Mouse (Mus musculus) stomach, embryonic 16.5 days (tissue): ENCODE data around the gene Arhgap21. TPM values are rescaled to one million over a fixed set of nuclear protein-coding genes. Genes with fewer than 3 reads are reported as not detected.
A peak's percentile ranks its signal among the peaks of the same experiment; 100 is the strongest.

Experiments
- ATAC-seq: fragments of 200-750 bp; cut with Nextera tagmentation; 2 replicates; pipeline ENCODE4 v1.8.0; 2017; ENCODE audit warnings: moderate number of reproducible peaks, moderate TSS enrichment; ENCODE audit not compliant: insufficient read depth, low FRiP score
- H3K27ac ChIP-seq: fragments of 300-500 bp; sonication (generic); 2 replicates; pipeline ENCODE4 v1.5.1; 2014; ENCODE audit warnings: low read length
- H3K27me3 ChIP-seq: fragments of 300-500 bp; sonication (generic); 2 replicates; pipeline ENCODE4 v1.6.1; 2014; ENCODE audit warnings: low read length, control low read depth, mixed read lengths; ENCODE audit not compliant: control insufficient read depth, insufficient read depth
- H3K36me3 ChIP-seq: fragments of 300-500 bp; sonication (generic); 2 replicates; pipeline ENCODE4 v1.6.1; 2014; ENCODE audit warnings: low read length; ENCODE audit not compliant: control insufficient read depth, insufficient read depth
- H3K4me1 ChIP-seq: fragments of 300-500 bp; sonication (generic); 2 replicates; pipeline ENCODE4 v1.6.1; 2014; ENCODE audit warnings: low read length, control low read depth, mixed read lengths; ENCODE audit not compliant: control insufficient read depth, insufficient read depth
- H3K4me2 ChIP-seq: fragments of 300-500 bp; sonication (generic); 2 replicates; pipeline ENCODE4 v1.6.1; 2014; ENCODE audit warnings: low read depth, low read length, mixed read lengths
- H3K4me3 ChIP-seq: fragments of 300-500 bp; sonication (generic); replicated peaks from 2 replicates; pipeline ENCODE4 v1.5.1; 2014; ENCODE audit warnings: mild to moderate bottlenecking, low read length
- H3K9ac ChIP-seq: fragments of 300-500 bp; sonication (generic); 2 replicates; pipeline ENCODE4 v1.6.1; 2014; ENCODE audit warnings: low read length
- H3K9me3 ChIP-seq: fragments of 300-500 bp; sonication (generic); replicated peaks from 2 replicates; pipeline ENCODE4 v1.6.1; 2016; ENCODE audit warnings: low read length, control low read depth; ENCODE audit not compliant: control insufficient read depth
- WGBS: fragments of 180-500 bp; shearing (Covaris S2); extraction: QIAGEN DNeasy Blood & Tissue Kit; methylation state at CpG from one replicate; pipeline ENCODE4 v1.1.7; 2014; 5-methylcytosine and 5-hydroxymethylcytosine counted together
- polyA plus RNA-seq: library from polyadenylated mRNA; unstranded; fragments of >200 nt; fragmentation: Nextera tagmentation; extraction: Ambion mirVana; gene quantifications from 2 replicates; pipeline ENCODE4 v1.2.1, GENCODE M21; 2015

The Arhgap21 gene
- polyA plus RNA-seq, 1 experiment from 2014 or later = 9.3 TPM

DNA sequence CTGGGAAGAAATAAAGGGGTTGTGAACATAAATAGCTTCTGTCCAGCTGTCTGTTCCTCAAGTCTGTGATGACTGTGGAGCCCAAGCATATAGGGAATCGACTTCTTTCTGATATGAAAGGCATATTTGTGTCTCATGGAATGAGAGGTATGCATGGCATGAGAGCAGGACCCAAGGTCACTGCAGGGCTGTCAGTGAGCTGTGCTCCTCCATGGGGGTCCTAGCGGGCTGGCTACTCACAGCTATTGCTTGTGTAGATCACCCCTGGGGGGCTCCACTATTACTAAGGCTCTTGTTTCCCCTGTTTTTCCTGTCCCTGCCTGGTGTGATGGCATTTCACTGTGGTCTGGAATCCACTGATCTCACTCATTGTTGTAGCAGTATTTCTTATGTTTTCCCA is 22.2 kb upstream of the Arhgap21 start:
- WGBS = 36% methylated on average over 2 of the region's 2 CpGs
- Histone ChIP-seq H3K27me3 (no peaks in the 10 kb centered on the region), H3K9ac (no peak overlapping the region), H3K4me3 (no peak overlapping the region), H3K36me3 (no peaks in the 10 kb centered on the region), H3K4me2 (no peak overlapping the region), H3K4me1 (no peaks in the 10 kb centered on the region), H3K27ac (no peak overlapping the region), H3K9me3 (no peaks in the 10 kb centered on the region)
- no peak for ATAC-seq

DNA sequence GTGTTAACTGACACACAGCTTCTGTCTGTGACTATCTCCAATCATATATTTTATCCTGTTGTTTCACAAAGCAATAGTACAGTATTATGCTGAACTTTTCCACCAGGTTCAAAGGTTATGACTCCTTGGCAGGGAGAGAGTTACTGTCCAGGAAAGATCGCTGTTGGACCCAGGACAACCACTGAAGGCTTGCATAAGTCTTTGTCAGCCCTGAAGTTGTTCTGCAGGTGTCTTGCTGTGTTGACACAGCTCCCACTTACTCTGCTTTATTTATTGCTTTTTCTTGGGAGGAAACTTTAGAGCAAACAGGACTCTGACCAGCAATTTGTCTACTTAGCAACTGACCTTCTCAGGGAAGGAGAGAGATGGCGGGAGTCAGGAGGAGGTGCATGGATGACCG is 21.4 kb upstream of the Arhgap21 start:
- Histone ChIP-seq H3K9ac (no peak overlapping the region), H3K4me1 (no peaks in the 10 kb centered on the region), H3K27me3 (no peaks in the 10 kb centered on the region), H3K4me3 (no peak overlapping the region), H3K4me2 (no peak overlapping the region), H3K9me3 (no peaks in the 10 kb centered on the region), H3K36me3 (no peaks in the 10 kb centered on the region), H3K27ac (no peak overlapping the region)
- WGBS = 64% methylated on average over 3 of the region's 3 CpGs
- ATAC-seq = no peak

DNA sequence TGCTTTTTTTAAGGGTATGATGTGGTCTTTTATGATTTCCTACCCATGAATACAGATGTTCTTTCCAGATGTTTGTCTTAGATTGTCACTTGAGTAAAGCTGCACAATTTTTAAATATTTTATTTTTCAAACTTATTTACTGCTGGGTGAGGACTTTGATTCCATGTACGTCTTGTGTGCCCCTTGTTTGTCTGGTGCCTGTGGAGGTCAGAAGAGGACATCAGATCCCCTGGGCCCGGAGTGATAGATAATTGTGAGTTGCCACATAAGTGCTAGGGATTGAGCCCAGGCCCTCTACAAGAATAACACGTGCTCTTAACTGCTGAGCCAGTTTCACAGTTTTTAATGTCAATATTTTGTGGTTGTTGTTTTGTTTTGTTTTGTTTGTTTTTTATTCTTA is 19.1 kb upstream of the Arhgap21 start:
- Histone ChIP-seq H3K4me3 (no peak overlapping the region), H3K27me3 (no peaks in the 10 kb centered on the region), H3K27ac (no peak overlapping the region), H3K4me2 (no peak overlapping the region), H3K9me3 (no peaks in the 10 kb centered on the region), H3K36me3 (no peaks in the 10 kb centered on the region), H3K4me1 (no peaks in the 10 kb centered on the region), H3K9ac (no peak overlapping the region)
- WGBS = 66% methylated on average over 3 of the region's 3 CpGs
- ATAC-seq = no peak

DNA sequence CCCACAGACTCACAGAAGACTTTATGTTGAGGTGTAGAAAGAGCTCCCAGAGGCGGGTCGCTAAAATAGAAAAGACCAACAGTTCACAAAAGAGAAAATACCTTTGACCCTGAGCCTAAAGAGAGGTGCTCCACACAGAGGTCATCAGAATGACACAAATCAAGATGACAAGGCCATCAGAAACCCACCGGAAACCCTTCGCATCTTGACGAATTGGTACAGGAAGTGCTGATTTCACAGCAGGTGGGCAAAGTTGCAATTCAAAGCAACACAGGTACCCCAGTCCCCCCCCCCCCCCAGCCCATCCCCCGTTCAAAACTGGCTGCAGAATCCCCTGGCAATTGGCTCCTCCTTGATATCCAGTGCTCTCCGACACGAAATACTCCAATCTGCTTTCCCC is 10.0 kb upstream of the Arhgap21 start:
- Histone ChIP-seq H3K4me3 (no peak overlapping the region), H3K4me2 (no peak overlapping the region), H3K36me3 (no peaks in the 10 kb centered on the region), H3K9me3 (no peaks in the 10 kb centered on the region), H3K27me3 (no peaks in the 10 kb centered on the region), H3K27ac (no peak overlapping the region), H3K4me1 (no peaks in the 10 kb centered on the region), H3K9ac (no peak overlapping the region)
- WGBS = 64% methylated on average over 8 of the region's 8 CpGs
- ATAC-seq = no peak

DNA sequence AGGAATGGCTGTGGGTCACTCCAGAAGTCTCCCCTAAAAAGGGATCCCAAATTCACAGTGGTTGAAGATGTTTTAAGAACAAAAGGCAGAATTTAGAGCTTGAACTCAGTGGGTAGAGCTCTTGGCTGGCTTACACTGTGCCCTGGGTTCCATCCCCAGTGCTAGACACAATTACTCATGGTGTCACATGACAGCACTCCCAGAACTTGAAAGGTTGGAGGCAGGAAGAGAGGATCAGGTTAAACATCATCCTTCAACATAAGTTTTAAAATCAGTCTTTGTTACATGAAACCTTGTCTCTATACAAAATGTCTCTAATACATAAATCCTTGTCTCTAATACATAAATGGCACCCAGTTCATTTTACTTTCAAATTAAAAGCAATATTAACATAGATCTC is 8.4 kb upstream of the Arhgap21 start:
- no peaks in the 10 kb centered on the region for H3K36me3 ChIP-seq
- H3K27me3 ChIP-seq = no peaks in the 10 kb centered on the region
- no peak for ATAC-seq
- H3K9ac ChIP-seq = no peak overlapping the region
- H3K4me2 ChIP-seq = no peak overlapping the region
- H3K4me1 ChIP-seq = no peaks in the 10 kb centered on the region
- no peak overlapping the region for H3K4me3 ChIP-seq
- H3K9me3 ChIP-seq = no peaks in the 10 kb centered on the region
- H3K27ac ChIP-seq = no peak overlapping the region

DNA sequence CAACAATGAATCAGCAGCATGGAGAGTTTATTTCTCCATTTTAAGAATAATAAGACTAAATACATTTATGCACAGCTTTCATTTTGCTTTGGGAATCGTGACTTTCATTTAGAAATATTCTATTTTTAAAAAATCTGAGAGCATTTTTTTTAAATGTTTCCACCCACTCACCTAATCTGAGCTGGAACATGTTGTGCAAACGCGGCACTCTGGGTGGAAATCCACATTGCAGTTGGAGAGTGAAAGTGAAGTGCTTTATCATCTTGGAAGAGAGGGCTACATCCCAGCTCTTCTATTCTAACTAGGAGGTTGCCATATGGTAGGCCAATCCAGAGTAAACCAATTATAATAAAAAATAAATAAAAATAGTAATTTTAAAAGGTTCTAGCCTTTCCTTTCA is 4.8 kb upstream of the Arhgap21 start:
- Histone ChIP-seq H3K27me3 (no peaks in the 10 kb centered on the region), H3K36me3 (no peaks in the 10 kb centered on the region), H3K27ac (no peak overlapping the region), H3K9ac (no peak overlapping the region), H3K4me1 (0 out of 2 replicates have a peak, but pooled peaks cover 3% of the 10 kb centered on the region), H3K9me3 (no peaks in the 10 kb centered on the region), H3K4me2 (no peak overlapping the region), H3K4me3 (no peak overlapping the region)
- WGBS = 78% methylated on average over 3 of the region's 3 CpGs
- ATAC-seq = no peak

- no peak overlapping the region for H3K27ac ChIP-seq
- no peak overlapping the region for H3K4me3 ChIP-seq
- H3K4me2 ChIP-seq = no peak overlapping the region
- no peaks in the 10 kb centered on the region for H3K36me3 ChIP-seq
- H3K9me3 ChIP-seq = no peaks in the 10 kb centered on the region
- no peak for ATAC-seq
- peaks cover 4% of the 10 kb centered on the region; the same call in 1 of the 2 replicates for H3K4me1 ChIP-seq
- WGBS = 54% methylated on average over 1 of the region's 1 CpGs
- no peak overlapping the region for H3K9ac ChIP-seq
- no peaks in the 10 kb centered on the region for H3K27me3 ChIP-seq
These were observed 3.5 kb upstream of the Arhgap21 start for GRCm38 (mm10) chr2:20972180-20972579.

- no peak overlapping the region for H3K27ac ChIP-seq
- no peak for ATAC-seq
These were observed 2.9 kb upstream of the Arhgap21 start for GRCm38 (mm10) chr2:20971628-20972027.

GRCm38 (mm10) chr2:20969201-20970200 is 820 bp upstream of the Arhgap21 start:
- no peaks in the 10 kb centered on the region for H3K36me3 ChIP-seq
- H3K4me1 ChIP-seq = peaks cover 23% of the 10 kb centered on the region
- peak overlapping the region; percentile 92 for H3K4me3 ChIP-seq
- peak overlapping the region; percentile 99 for H3K27ac ChIP-seq
- peak; percentile 96 for ATAC-seq
- no peaks in the 10 kb centered on the region for H3K27me3 ChIP-seq
- H3K9ac ChIP-seq = peak overlapping the region; percentile 93
- WGBS = under 1% methylated on average over 49 of the region's 49 CpGs
- no peaks in the 10 kb centered on the region for H3K9me3 ChIP-seq
- H3K4me2 ChIP-seq = peak overlapping the region; percentile 93

More at GRCm38 (mm10) chr2:20971628-20972027, 2.9 kb upstream of the Arhgap21 start:
- H3K4me1 ChIP-seq = peaks cover 10% of the 10 kb centered on the region; the same call in 1 of the 2 replicates
- H3K4me2 ChIP-seq = no peak overlapping the region
- H3K4me3 ChIP-seq = no peak overlapping the region
- no peaks in the 10 kb centered on the region for H3K36me3 ChIP-seq
- H3K9ac ChIP-seq = no peak overlapping the region
- no peaks in the 10 kb centered on the region for H3K9me3 ChIP-seq
- no peaks in the 10 kb centered on the region for H3K27me3 ChIP-seq
